Mouse (Mus musculus) layer of hippocampus, adult 9-10 months (tissue): ENCODE results near the gene Ednra.

Experiments used
- DNase-seq: peaks from one replicate; pipeline ENCODE4 v3.0.0; 2022; ENCODE audit warnings: low spot score

The Ednra gene

DNA sequence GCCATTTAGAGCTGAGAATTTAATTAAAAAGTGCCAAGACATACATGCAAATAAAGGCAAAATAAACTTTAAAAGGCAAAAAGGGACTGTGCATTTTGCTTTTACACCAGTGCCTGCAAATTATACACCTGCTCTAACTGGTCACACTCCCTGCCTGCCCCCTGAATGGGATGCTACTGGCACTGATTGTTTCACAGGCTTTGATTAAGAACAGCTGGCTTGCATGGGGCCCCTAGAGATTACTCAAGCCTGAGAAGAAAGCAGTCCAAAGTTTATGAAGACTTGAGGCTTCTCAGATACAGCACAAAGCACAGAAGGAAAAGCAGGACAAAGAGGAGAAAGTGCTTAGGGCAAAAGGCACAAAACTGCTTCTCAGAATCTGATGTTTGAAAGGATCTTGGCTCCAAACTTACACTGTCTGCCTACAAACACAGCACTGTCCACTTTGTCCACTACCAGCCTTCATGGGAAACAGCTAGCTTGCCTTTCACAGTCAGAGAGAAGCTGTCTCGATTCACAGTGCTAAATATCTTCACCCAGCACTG is 73.5 kb downstream of the Ednra start:
- no peak for DNase-seq

DNA sequence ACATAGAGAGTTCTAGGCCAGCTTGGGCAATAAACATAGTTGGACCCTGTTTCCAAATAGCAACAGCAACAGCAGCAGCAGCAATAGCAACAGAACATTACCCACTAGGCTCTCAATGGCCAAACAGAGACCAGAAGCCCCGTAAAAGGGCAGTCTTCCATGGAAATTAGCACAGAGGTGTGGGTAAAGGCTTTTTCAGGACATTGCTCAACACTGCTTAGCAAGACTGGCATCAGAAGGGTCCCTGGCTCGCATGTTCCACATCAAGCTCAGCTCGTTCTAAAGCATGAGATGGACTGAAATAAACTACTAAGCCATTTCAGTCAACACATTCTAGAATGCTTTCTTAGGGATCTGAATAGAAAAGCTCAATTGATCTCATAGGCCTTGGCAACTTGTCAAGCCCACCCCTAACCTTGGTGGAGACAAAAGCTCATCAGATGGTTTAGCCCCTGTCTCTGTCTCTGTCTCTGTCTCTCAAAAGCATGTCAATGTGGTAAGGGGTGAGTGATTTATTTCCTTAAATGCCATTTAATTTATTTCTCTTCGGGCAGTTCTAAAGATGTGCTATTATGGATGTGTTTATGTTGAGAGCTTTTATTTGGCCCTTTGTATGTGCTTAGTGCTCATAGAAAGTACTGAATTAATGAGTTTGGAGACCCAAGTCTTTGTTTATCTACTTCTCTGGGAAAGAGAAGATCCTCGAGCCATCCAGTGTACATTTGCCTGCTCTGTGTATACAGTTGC is 84.0 kb downstream of the Ednra start:
- no peak for DNase-seq

DNA sequence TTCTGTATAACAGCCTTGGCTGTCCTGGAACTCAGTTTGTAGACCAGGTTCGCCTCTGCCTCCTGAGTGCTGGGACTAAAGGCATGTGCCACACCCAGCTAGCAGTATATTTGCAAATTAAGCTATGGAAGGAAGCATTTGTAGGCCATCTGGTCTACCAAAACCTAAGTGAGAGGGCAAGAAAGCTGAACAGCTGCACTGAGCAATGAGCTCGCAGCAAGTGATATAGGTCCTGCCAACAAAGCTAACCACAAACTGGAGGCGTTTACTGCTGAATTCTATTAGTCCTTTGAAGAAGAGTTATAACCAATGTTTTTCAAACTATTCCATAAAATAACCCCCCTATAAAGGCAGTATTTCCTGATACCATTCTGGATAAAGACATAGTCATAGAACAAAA is 86.7 kb downstream of the Ednra start:
- DNase-seq = no peak

DNA sequence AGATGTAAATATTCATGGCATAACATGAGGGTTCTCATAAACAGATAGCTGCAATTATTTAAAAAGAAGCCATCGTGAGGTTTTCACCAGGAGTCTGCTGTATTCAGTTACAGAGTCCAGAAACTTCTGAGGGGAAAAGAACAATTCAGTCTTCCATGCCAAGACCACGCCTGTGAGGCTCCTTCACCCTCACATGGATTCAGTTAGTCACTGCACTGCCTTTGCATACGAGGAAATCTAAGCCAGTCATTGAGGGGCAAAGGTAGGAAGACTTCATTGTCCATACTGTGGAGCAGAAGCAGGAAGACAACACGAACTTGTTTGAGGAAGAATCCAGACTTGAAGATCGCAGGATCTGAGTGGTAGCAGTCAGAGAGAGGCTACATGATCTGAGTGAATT is 90.2 kb downstream of the Ednra start:
- no peak for DNase-seq

DNA sequence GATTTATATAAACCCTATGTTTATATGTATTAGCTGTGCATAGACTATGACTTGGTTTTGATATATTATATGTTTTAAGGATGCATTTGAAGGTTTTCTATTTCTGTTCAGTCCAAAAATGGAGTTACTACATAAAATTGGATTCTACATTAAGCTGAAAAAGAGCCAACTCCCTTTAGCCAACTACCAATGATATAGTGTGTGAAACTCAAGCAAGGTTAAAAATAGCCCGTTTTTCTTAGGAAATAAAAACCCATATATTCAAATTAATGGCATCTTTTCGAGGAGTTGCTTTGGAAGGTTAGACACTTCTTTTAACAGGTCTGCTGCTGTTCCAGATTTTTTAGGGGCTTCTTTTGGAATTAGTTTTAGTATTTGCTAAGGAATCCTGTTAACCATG is 91.1 kb downstream of the Ednra start:
- DNase-seq = no peak

DNA sequence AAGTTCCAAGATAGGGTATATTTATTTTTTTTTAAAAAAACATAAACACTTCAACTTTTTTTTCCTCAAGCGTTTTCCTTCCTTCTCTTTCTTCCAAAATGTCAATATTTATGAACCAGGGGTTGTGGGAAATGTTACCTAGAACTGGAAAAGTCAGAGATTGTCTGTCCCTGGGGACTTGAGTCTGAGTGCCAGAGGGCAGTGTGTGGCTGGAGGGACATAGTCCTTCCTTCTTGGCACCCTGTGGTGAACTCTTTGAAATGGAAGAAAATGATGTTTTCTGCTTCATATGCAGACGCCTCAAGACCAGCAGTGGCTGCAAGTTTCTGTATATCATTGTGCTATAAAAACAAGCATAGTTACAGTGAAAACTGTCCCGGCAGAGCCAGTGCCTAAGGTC is 93.6 kb downstream of the Ednra start:
- DNase-seq = no peak

DNA sequence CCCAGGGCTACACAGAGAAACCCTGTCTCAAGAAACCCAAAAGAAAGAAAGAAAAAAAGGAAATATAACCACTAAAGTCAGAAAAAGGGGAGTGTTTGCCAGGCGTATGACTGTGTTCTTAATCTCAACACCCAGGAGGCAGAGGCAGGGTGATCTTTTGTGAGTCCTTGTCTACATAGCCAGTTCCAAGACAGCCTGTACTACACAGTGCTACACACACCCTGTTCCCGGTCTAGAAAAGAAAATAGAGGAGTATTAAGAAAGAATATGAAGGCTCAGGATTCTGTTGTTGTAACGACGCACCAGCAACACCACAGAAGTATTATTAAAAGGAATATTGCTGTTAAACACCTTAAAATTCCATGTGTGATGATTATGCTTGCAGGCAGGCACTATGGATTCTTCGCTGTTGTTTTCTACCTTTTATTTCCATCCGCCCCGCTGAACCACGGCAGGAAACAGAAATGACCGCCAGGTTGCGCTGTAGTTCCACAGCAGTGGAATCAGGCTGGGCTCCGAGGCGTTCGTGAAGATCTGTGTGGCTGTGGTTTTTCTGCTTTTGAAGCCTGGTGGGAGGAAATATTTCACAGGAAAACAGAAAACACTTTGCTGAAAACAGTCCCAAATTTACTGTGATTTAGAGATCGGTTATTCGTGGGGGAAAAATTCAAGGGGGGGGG is 94.3 kb downstream of the Ednra start:
- peak; percentile 48 for DNase-seq

DNA sequence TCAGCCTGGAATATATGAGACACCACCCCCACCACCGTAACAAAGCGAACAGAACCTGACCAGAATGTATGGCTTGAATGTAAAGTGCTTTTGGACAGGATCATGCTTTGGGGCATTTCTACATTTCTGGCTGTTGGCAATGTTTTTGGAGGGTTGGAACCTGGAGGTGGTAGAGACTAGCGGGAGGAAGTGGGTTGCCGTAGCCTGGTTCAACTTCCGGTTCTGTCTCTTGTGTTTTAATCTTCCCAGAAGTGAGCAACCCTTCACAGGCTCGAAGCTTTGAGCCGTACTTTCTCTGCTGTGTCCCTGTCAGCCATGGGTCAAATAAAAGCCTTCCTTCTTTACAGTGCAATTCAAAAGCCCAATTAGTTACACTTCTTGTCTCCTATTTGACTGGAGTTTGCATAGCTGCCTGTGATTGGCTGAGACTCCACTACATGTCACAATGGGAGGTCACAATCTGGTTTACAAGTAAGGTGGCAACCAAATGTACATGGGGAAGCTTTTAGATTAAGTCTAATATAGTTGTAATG is 100.5 kb downstream of the Ednra start:
- DNase-seq = no peak

DNA sequence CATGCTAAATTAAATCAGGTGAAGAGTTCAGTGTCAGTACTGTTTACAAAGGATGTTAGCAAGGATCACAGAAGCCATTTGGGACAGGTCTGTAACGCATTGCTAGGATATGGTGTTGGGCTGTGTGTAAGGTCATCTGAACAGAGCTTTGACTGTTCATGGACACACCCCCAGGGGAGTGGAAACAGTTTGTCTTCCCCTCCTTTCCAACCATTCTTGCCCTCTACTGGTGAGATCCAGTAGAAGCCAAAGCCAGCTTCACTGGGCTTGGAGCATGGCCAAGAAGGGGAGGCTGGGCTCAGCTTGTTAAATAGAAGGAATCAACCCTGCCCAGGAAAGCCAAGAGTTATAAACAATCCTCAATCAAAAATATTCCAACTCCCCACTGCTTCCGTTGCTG is 106.3 kb downstream of the Ednra start:
- no peak for DNase-seq
